Mouse (Mus musculus) natural killer cell, adult 2 months (primary cell): Measurements from ENCODE around the gene Gm20422.
A peak's percentile ranks its signal among the peaks of the same experiment; 100 is the strongest.

Source experiments
- DNase-seq, 2 experiments: peaks; one replicate each; pipeline ENCODE4 v3.0.0; 2022; ENCODE audit warnings: low spot score in 2 of 2

Gene Gm20422

DNA sequence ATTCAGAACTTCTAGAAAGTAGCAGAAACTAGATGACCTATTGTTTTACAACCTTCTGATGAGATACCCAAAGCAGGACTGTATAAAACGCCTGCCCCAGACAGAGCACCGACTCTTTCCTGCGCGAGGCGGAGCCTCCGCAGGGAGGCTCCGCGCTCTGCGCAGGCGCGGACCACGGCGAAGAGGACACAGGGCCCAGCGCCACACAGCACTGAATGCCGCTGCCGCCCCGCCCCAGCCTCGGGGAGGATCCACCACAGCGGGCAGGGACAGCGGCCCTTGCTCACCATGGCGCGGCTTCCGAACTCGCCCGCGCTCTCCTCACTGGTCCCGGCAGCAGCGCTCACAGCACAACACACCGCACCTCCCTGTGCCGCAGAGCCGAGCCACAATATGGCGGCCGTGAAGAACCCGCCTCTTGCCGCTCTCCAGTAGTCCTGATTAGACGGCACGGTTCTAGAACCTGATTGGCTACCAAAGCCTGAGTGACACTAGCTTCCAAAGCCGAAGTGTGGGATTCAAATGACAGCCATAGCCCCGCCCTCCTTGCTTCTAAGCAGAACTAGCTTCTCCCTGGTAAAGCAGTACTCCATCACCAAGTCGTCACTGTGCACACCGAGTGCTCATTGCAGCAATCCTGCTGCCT lies at the start of gene Gm20422:
Gm20422 (minus strand) TSS at position 384 of the 646 bp plus-strand sequence.
- peak; percentile 85 to 90 for DNase-seq

DNA sequence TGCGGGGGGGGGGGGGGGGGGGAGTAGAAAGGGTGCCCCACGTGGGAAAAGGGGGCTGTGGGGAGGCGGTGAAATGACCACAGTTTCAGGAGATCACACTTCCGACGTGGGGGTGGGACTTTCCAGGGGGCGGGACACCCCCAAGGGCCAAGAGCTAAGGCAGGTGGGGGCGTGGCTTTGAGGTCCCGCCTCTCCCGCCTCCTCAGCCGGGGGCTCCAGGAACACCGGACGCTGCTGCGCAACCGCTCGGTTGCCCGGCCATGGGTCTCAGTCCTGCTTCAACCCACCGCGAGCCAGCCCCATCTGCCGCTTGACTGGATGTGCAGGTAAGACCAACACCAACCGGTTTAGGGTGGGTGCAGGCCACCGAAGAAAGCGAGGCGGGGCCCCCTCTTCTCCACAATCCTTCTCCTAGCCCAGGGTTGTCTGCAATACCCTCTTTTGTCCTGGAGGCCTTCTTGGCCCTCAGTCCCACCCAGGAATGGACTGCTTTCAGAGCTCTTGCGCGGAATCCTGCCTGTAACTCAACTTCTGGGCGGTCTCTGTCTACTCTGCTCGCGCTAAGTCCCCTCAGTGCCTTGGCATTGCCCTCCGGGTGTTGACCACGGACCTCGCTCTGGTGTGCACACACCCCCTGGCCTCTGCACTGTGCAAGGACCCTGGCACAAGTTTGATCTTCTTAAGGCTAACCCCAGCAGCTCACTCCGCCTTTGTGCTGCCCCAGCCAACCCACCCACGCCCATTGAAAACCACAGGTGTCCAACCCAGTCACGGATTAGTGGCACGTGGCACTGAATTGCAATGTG lies 47.9 kb upstream of the Gm20422 start, which contains the start of gene Lpar2:
Lpar2 (plus strand) TSS at position 44 of the 806 bp plus-strand sequence.
- peak; percentile 44 to 54 for DNase-seq

DNA sequence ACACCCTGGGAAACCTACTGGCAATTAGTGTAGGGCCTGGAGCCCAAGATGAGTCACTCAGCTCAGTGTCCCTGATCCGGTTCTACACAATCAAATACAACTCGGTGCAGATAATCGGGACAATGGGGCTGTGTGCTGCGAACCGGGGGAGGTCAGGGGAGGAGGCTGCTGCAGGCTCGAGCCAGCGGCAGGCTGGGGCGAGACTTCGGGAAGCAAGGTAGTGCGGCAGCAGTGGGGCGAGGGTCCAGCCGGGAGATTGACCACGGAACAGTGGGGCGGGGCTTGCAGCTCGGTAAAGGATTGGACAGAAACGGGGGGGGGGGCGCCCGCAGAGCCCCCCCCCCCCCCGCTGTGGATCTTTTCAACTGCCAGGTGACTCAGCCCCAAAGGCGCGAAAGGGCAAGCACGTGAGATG lies 47.3 kb upstream of the Gm20422 start:
- no peak for DNase-seq

DNA sequence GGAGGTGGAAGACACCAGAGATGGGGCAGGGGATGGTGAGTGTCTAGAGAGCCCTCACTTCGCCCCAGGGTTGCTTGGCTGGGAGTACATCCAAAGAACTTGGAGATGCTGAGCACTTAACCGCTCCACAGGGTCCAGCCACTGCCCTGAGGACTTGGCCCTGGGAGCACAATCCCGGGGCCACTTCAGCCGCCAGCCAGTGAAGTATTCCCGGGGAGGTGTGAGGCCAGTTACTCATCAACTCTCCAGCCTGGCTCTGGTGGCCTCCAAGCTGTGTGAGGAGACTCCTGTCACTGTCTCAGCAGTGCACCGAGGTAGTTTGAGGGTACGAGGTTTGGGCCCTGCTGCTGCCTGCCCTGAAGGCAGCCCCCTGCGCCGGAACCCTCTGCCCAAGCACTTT lies 45.8 kb upstream of the Gm20422 start:
- DNase-seq: no peak

DNA sequence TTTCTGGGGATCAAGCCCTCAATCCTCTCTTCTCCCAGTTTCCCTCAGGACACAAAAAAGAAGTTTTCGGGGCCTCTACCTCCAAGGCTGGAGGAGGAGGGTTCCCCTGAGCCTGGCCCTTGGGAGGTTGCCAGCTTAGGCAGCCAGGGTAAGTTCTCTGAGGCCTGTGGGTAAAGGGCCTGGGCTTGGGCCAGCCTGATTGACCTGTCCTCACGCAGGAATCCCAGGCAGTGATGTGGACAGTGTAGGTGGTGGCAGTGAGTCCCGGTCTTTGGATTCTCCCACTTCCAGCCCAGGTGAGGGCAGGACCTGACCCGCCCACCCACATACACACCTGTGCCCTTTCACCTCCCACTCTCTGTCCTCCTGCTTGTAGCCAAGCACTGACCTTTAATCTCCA lies 40.7 kb upstream of the Gm20422 start:
- no peak for DNase-seq

DNA sequence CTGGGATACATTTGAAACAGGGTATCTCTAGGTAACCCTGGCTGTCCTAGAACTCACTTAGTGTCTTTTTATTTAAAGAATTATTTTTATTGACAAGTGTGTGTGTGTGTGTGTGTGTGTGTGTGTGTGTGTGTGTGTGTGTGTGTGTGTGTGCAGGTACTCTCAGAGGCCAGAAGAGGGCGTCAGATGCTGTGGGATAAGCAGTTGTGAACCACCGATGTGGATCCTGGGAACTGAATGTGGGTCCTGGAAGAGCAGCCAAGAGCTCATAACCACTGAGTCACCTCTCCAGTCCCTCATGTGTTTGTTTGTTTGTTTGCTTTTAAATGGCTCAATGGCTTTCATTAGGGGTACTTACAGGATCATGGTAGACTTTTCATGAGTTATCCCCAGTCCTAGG lies 40.2 kb upstream of the Gm20422 start:
- no peak for DNase-seq

DNA sequence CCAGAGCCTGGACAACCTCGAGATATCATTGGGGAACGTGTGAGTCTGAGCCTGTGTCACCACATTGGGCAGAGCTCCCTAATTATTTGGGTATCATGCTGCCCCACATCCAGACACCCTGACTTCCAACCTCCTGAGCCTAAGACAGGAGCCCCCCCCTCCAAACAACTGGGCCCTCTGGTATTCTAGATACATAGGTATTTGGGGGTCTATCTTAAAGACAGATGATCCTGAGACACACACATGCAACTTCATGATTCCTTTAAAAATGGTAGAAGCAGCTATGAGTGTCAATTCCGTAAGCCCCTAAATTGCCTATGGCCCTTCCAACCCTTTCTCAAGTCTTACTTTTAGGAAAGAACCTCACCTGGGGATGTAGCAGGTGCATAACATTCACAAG lies 35.1 kb upstream of the Gm20422 start:
- DNase-seq: no peak

DNA sequence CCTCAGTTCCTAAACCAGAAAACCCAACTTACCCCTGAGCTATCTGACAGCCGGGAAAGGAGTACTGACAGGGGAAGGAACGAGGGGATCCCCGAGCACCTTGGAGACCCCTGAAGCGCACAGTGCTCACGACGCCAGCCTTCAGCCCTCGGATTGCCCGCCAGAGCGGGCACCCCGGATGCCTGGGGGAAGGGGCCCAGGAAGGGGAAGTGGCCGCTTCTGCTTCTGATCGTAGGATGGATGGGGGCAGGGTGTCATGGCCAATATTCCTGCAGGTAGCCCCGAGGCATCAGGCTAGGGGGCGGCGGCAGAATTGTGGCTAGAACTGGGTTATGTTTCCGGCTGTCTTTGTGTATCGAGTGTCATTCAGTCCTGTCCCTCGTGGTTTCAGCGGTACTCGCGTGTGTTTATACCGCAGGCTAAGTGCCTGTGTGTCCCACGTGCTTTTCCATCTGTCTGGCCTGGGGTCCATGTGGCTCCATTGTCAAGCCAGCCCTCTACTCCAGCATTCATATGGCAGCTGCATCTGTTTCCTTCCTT lies 34.2 kb upstream of the Gm20422 start:
- DNase-seq: peak; percentile 48 to 59

DNA sequence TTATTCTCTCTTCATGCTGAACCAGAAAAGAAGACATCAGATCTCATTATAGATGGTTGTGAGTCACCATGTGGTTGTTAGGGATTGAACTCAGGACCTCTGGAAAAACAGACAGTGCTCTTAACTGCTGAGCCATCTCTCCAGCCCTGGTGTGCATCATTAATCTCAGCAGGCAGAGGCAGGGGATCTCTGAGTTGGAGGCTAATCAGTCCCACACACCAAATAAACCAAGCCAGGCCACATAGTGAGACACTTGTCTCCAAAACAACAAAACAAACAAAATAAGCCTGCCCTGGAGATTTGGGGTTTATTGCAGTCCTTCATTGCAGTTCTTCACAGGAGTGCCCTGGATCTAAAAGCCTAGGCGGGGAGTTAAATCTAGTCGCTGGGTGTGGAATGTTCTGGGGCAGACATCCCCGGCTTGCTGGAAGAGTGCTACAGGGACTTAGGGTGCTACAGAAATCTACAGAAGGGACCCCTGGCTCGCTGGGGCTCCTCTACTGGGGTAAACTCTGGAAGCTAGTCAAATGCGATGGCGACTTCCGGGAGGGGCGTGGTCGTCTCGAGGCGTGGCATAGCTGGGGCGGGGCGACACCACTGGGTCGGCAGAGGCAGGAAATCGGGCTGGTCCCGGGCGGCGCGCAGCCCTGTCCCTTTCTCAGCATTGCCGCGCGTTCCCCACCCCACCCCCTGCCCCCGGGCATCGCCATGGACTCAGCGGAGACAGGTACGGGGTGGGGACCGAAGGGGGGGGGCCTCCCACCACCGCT lies 33.6 kb upstream of the Gm20422 start, which contains the start of gene Gmip:
Gmip (plus strand) TSS at position 586 of the 770 bp plus-strand sequence.
- DNase-seq: peak; percentile 90 to 91

DNA sequence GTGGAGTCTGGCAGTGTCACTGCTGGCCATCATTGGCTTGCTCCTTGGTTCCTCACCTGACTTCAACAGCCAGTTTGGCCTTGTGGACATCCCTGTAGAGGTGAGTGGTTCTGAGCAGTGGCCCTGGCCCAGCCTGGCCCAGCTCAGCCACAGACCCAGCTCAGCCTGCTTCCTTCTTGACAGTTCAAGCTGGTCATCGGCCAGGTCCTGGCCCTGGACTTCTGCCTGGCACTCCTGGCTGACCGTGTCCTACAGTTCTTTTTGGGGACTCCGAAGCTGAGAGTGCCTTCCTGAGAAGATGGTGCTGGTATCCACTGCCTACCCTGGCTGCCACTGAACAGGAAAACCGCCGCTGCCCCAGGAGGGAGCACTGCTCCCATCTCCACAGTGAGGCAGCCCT lies 32.5 kb upstream of the Gm20422 start:
- DNase-seq: no peak

DNA sequence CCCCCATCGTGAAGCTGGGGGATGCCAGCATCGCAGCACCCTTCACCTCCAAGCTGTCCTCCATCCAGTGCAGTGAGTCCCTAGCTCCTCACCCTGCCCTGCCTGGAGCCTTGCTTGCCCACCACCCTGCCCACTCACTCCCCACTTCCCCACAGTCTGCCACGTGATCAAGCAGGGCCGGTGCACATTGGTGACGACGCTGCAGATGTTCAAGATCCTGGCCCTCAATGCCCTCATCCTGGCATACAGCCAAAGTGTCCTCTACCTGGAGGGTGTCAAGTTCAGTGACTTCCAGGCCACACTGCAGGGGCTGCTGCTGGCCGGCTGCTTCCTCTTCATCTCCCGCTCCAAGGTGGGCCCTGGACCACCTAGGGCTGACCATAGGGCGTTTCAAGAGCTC lies 30.8 kb upstream of the Gm20422 start:
- no peak for DNase-seq

DNA sequence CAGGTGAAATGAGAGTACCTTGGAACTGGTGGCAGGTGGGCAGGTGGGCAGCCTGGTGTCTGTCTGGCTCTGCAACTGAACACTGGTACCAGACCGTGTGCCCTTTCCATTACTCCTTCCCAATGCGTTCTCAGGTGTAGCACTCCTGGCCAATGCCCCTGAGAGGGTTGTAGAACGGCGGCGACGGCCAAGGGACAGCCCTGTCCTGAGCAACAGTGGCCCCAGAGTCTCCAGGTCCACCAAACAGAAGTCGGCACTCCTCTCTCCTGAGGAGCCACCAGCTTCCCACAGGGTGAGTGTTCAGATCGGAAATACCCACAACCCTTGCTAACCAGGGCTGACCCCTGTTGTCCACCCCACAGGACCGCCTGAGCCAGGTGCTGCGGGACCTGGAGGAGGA lies 30.4 kb upstream of the Gm20422 start:
- no peak for DNase-seq

DNA sequence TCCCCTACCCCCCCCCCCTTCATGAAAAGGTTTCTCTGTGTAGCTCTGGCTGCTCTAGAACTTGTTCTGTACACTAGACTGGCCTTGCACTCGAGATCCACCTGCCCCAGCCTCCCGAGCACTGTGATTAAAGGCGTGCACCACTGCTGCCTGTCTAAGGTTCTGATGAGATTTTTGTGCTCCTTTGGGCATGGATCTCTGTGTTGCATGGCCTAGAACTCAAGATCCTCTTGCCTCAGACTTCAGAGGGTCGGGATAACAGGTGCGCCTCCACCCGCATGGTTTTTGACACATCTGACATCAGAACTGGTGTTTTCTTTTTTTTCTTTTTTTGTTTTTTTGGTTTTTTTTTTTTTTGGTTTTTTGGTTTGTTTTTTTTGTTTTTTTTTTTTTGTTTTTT lies 29.9 kb upstream of the Gm20422 start:
- DNase-seq: no peak

DNA sequence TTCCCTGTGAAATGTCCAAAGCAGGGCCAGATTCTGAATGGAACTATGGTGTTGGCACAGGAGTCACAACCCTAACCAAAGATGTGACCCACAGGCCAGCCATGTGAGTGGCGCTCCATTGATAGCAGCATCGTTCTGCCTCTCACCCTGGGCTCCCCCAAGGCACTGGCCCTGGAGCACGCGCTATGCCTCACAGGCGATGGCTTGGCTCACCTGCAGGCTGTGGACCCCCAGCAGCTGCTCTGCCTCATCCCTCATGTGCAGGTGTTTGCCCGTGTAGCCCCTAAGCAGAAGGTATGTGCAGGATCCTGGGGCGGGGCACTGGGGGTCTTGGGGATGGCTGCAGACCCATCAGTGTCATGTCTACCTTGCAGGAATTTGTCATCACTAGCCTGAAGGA lies 28.7 kb upstream of the Gm20422 start:
- no peak for DNase-seq

DNA sequence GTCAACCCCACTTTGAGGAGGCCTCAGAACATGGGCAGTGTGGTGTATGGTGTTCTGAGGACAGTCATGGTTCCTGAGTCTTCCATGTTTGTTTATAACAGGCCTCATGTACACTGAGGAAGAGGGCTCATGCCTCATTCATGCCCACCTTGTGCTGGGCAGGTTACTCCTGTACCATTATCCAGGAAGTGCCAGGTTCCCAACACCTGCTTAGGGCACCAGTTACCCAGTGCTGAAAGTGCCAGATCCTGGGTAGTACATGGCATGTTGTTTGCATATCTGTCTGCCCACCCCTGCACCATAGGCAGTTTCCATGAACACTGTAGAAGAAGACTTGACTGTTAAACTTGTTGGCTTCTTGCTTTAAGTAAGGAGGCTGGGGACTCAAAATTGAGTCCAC lies 27.5 kb upstream of the Gm20422 start:
- DNase-seq: no peak

DNA sequence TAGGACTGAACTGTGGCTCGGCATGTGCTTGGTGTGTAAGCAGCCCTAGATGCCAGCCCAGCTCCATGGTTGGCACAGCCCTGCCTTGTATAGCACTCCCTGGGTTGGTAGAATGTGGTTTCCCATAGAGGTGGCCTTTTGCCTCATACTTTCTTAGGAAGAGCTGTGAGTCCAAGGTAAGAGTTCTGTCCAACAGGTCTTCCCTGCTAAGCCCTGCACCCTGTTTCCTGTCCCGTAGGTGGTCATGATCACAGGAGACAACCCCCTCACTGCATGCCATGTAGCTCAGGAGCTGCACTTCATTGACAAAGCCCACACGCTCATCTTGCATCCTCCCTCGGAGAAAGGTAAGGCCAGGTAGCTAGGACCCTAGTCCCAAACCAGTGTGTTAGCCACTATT lies 27.1 kb upstream of the Gm20422 start:
- DNase-seq: no peak

DNA sequence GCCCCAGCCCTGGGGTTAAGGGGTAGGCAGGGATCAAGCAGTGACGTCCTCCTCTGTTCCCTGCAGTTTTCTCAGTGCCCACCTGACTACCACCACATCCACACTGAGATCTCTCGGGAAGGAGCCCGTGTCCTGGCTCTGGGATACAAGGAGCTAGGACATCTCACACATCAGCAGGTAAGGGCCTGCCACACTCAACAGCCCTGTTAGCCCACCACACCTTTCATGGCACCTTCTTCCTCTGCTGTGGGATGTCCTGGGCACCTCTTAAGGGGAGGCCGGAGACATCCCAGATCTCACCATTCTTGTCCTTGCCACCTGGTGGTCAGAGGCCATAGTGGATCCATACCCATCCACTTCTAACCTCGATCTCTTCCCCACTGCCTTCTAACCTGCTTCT lies 25.3 kb upstream of the Gm20422 start:
- no peak for DNase-seq

DNA sequence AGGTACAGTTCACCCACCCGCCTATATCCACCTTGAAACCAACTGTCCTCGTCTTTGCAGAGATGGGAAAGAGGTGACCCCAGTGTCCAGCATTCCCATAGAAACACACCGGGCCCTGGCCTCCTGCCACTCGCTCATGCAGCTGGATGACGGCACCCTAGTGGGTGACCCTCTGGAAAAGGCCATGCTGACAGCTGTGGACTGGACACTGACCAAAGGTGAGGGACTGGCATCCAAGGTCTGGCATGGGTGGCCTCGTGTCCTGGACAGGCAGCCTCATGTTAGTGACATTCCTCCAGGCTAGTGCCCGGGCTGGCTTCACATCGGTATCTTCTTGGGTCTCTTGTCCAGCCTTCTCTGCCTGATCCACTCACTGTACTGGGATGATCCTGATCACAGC lies 24.6 kb upstream of the Gm20422 start:
- no peak for DNase-seq

DNA sequence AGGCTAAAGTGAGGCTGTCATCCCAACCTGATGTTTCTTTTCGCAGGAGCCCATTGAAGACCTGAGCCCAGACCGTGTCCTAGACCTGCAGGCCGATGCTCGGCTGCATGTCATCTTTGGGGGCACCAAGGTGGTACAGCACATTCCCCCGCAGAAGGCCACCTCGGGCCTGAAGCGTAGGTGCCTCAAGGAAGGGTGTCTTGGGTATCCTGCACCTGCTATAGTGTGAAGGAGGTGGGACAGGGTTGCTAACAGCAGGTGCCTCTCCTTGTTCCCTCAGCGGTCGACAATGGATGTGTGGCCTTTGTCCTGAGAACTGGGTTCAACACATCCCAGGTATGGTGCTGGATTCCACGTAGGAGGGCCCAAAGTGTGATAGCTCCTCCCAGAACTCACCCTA lies 23.0 kb upstream of the Gm20422 start:
- DNase-seq: no peak

DNA sequence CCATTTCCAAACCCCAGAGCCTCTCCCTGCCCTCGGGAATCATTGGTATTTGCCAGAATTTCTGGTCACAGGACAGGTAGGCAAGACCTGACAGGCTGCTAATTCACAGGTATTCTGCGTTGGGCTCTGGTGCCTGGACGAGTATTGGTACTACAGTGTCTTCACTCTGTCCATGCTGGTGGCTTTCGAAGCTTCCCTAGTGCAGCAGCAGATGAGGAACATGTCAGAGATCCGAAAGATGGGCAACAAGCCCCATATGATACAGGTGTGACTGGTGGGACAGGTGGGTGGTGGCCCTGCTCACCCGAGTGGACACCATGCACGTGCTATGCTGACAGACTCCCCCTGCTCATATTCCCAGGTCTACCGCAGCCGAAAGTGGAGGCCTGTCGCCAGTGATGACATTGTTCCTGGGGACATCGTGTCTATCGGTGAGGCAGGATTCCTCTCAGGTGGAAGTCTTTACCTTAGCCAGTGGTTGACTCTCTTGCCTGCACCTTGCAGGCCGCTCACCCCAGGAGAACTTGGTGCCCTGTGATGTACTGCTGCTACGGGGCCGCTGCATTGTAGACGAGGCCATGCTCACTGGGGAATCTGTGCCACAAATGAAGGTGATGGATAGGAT lies 22.1 kb upstream of the Gm20422 start:
- no peak for DNase-seq

DNA sequence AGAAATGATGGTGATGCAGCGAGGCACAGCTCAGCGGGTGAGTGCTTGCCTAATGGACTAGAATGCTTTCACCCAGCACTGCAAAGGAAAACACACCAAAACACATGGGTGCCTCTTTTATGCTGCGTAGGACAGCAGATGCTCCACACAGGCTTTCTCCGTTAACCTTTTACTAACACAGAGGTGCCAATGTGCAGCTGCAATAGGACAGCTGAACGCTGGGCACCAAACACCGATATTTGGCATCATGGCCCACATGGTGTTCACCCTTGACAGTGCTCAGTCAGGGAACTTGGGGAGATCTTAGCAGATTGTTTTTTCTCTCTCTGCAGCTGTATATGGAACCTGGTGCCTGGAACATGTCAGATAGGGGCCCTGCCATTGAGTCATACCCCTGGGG lies 20.2 kb upstream of the Gm20422 start:
- DNase-seq: no peak

DNA sequence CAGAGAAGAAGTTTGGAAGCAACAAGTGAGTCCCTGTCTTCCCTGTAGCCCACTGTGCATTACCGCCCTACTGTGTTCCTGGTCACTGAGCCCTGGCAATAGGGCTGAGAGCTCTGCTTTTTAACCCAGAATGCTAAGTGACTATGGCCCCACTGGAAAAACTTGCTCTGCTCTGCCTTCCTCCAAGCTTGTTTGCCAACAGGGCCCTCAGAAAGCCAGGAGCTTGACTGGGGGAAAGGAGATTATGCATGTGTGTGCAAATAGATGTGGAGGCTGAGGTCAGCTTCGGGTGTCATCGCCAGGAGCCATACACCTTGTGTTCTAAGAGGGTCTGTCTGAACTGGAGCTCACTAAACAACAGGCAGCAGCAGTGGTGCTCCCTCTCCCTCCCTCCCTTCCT lies 19.4 kb upstream of the Gm20422 start:
- DNase-seq: no peak
